Mouse (Mus musculus): ENCODE data around the gene Cnot3.
A peak's percentile ranks its signal among the peaks of the same experiment; 100 is the strongest.
"Not testable (repeated sequence)": the region's sequence is repeated elsewhere in the genome, so short reads cannot be mapped to it uniquely, and the experiment has no call there.

Gene Cnot3

GRCm38 (mm10) chr7:3644672-3645487 is at the start of gene Cnot3:
TSS of gene Cnot3 (plus strand) at chr7:3645268.
- DNase-seq: peak; percentile 100

GRCm38 (mm10) chr7:3597755-3598154 is 47.3 kb upstream of the Cnot3 start:
- DNase-seq: not testable (repeated sequence)

- peak; percentile 49 for DNase-seq
Observed at GRCm38 (mm10) chr7:3601119-3601518, 43.9 kb upstream of the Cnot3 start.

- DNase-seq: peak; percentile 41
Observed at GRCm38 (mm10) chr7:3606798-3607197, 38.3 kb upstream of the Cnot3 start.

- DNase-seq: no peak
Observed at GRCm38 (mm10) chr7:3607391-3607790, 37.7 kb upstream of the Cnot3 start.

GRCm38 (mm10) chr7:3608668-3609067 is 36.4 kb upstream of the Cnot3 start:
- DNase-seq: no peak

- peak; percentile 76 for DNase-seq
Observed at GRCm38 (mm10) chr7:3609082-3609481, 36.0 kb upstream of the Cnot3 start.

- DNase-seq: no peak
Observed at GRCm38 (mm10) chr7:3610437-3610836, 34.6 kb upstream of the Cnot3 start.

GRCm38 (mm10) chr7:3611006-3611405 is 34.1 kb upstream of the Cnot3 start:
- no peak for DNase-seq

GRCm38 (mm10) chr7:3614021-3614420 is 31.0 kb upstream of the Cnot3 start:
- no peak for DNase-seq

- DNase-seq: no peak
Observed at GRCm38 (mm10) chr7:3616057-3616388, 29.0 kb upstream of the Cnot3 start, which contains the start of gene Oscar. TSS of gene Oscar (minus strand) at chr7:3616157.

GRCm38 (mm10) chr7:3616389-3617241 is 28.5 kb upstream of the Cnot3 start:
- peak; percentile 22 for DNase-seq

- peak; percentile 88 for DNase-seq
Observed at GRCm38 (mm10) chr7:3617242-3617995, 27.6 kb upstream of the Cnot3 start, which contains the start of gene Ndufa3. TSS of gene Ndufa3 (plus strand) at chr7:3617373.

- DNase-seq: no peak
Observed at GRCm38 (mm10) chr7:3629030-3629429, 16.0 kb upstream of the Cnot3 start.

GRCm38 (mm10) chr7:3629543-3630477 is 15.3 kb upstream of the Cnot3 start, which contains the start of the genes Tfpt and Prpf31:
TSS of gene Tfpt (minus strand) at chr7:3629929.
TSS of gene Prpf31 (plus strand) at chr7:3629985.
- DNase-seq: peak; percentile 93

GRCm38 (mm10) chr7:3630478-3630815 is 14.6 kb upstream of the Cnot3 start:
- no peak for DNase-seq

- no peak for DNase-seq
Observed at GRCm38 (mm10) chr7:3643412-3643811, 1.7 kb upstream of the Cnot3 start.

GRCm38 (mm10) chr7:3643843-3644242 is 1.2 kb upstream of the Cnot3 start:
- no peak for DNase-seq

GRCm38 (mm10) chr7:3644348-3644671 is 758 bp upstream of the Cnot3 start:
- DNase-seq: no peak

- DNase-seq: no peak
Observed at GRCm38 (mm10) chr7:3645488-3646025, 489 bp downstream of the Cnot3 start.

GRCm38 (mm10) chr7:3646188-3646587 is 1.1 kb downstream of the Cnot3 start:
- DNase-seq: no peak

GRCm38 (mm10) chr7:3646641-3647040 is 1.6 kb downstream of the Cnot3 start:
- DNase-seq: no peak
